Mouse (Mus musculus) urinary bladder, postnatal 10 days (tissue): ENCODE results near the gene Lsp1.

Experiments used
- DNase-seq: peaks from one replicate; pipeline ENCODE4 v3.0.0; 2022; ENCODE audit warnings: low spot score

Lsp1 gene

GRCm38 (mm10) chr7:142539828-142540227 is 79.2 kb downstream of the Lsp1 start:
- DNase-seq, result no peak

DNA sequence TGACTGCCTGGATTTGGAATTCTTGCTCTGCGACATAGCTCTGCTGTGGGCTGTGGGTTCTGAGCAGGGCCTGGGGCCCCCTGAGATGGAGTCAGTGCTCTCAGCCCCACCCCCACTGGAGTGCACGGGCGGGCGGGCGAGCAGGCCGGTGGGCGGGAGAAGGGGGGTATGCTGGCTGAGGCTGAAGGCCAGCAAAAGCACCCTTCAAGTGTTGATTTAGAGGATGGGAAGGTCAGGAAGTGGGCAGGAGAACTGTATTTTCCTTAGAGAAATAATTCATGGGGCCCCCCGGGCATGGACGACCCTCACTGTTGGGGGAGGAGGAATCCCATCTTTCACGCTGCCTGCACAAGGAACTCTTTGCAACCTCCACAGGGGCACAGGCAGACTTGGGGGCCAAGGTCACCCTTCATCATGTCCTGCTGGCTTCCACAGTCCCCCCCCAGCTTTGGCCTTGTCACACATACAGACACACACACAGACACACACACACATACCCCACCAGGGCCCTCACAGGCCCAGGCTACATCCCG is 82.2 kb downstream of the Lsp1 start:
- no peak for DNase-seq
